Mouse (Mus musculus) heart, postnatal 0 days (tissue): ENCODE results near the gene Rcor2.

Source experiments
- CTCF ChIP-seq: IDR thresholded peaks from 2 replicates; pipeline ENCODE4 v1.5.1; 2016; ENCODE audit warnings: antibody characterized with exemption, control low read depth, low read depth
- EP300 ChIP-seq: IDR thresholded peaks from 2 replicates; pipeline ENCODE4 v1.6.1; 2016; ENCODE audit warnings: antibody characterized with exemption, low read depth

GRCm38 (mm10) chr19:7264766-7265331, 2.3 kb upstream of the Rcor2 start:
- TF ChIP-seq CTCF (no peak), EP300 (no peak)
